Mouse (Mus musculus): Measurements from ENCODE around the gene Snrnp25.
"Not testable (repeated sequence)": the region's sequence is repeated elsewhere in the genome, so short reads cannot be mapped to it uniquely, and the experiment has no call there.

Snrnp25 gene

GRCm38 (mm10) chr11:32194086-32194485 is 11.1 kb upstream of the Snrnp25 start:
- in situ Hi-C loops (cut with MseI, MboI) = no loop called here

GRCm38 (mm10) chr11:32194626-32195025 is 10.6 kb upstream of the Snrnp25 start:
- in situ Hi-C loops (cut with MseI, MboI) = no loop called here

- in situ Hi-C loops (cut with MseI, MboI) = no loop called here
Observed at GRCm38 (mm10) chr11:32195867-32196540, 9.2 kb upstream of the Snrnp25 start.

- in situ Hi-C loops (cut with MseI, MboI) = no loop called here
Observed at GRCm38 (mm10) chr11:32196727-32197126, 8.5 kb upstream of the Snrnp25 start.

GRCm38 (mm10) chr11:32197766-32198165 is 7.4 kb upstream of the Snrnp25 start:
- in situ Hi-C loops (cut with MseI, MboI) = no loop called here

- in situ Hi-C loops (cut with MseI, MboI) = no loop called here
Observed at GRCm38 (mm10) chr11:32198256-32198955, 6.8 kb upstream of the Snrnp25 start.

- in situ Hi-C loops (cut with MseI, MboI) = no loop called here
Observed at GRCm38 (mm10) chr11:32199230-32199629, 6.0 kb upstream of the Snrnp25 start.

- in situ Hi-C loops (cut with MseI, MboI) = no loop called here
Observed at GRCm38 (mm10) chr11:32200075-32200601, 5.1 kb upstream of the Snrnp25 start, which contains the start of gene Il9r. Il9r (minus strand) TSS chr11:32200279.

- in situ Hi-C loops (cut with MseI, MboI) = not testable (repeated sequence)
Observed at GRCm38 (mm10) chr11:32200992-32201391, 4.2 kb upstream of the Snrnp25 start.

GRCm38 (mm10) chr11:32201922-32202685 is 3.1 kb upstream of the Snrnp25 start:
- in situ Hi-C loops (cut with MseI, MboI) = no loop called here

- in situ Hi-C loops (cut with MseI, MboI) = no loop called here
Observed at GRCm38 (mm10) chr11:32210623-32211022, 5.4 kb downstream of the Snrnp25 start.

GRCm38 (mm10) chr11:32215372-32216162 is 10.4 kb downstream of the Snrnp25 start:
- in situ Hi-C loops (cut with MseI, MboI) = no loop called here

- in situ Hi-C loops (cut with MseI, MboI) = no loop called here
Observed at GRCm38 (mm10) chr11:32216851-32217250, 11.6 kb downstream of the Snrnp25 start.

- in situ Hi-C loops (cut with MseI, MboI) = no loop called here
Observed at GRCm38 (mm10) chr11:32218501-32219050, 13.4 kb downstream of the Snrnp25 start.

GRCm38 (mm10) chr11:32219287-32219686 is 14.1 kb downstream of the Snrnp25 start:
- in situ Hi-C loops (cut with MseI, MboI) = no loop called here

- in situ Hi-C loops (cut with MseI, MboI) = no loop called here
Observed at GRCm38 (mm10) chr11:32220607-32221224, 15.5 kb downstream of the Snrnp25 start.

GRCm38 (mm10) chr11:32221225-32221950 is 16.2 kb downstream of the Snrnp25 start:
- in situ Hi-C loops (cut with MseI, MboI) = no loop called here

GRCm38 (mm10) chr11:32221951-32222409 is 16.8 kb downstream of the Snrnp25 start, which contains the start of gene Rhbdf1:
Rhbdf1 (minus strand) TSS chr11:32222300.
- in situ Hi-C loops (cut with MseI, MboI) = no loop called here

GRCm38 (mm10) chr11:32222570-32223194 is 17.5 kb downstream of the Snrnp25 start:
- in situ Hi-C loops (cut with MseI, MboI) = no loop called here

Measured in mouse trophoblast stem cell (cell line).